Mouse (Mus musculus) liver, embryonic 14.5 days (tissue): ENCODE measurements around the gene Oas1e. TPM values are rescaled to one million over a fixed set of nuclear protein-coding genes. Genes with fewer than 3 reads are reported as not detected.

Experiments used
- ATAC-seq: fragments of 200-750 bp; cut with Nextera tagmentation; 2 replicates; pipeline ENCODE4 v1.8.0; 2017; ENCODE audit warnings: moderate number of reproducible peaks, mild to moderate bottlenecking, moderate library complexity; ENCODE audit not compliant: insufficient read depth
- DNase-seq, 3 experiments: peaks; one replicate each; pipeline ENCODE4 v3.0.0-alpha.2; 2012 to 2013; ENCODE audit warnings: low read depth in 3 of 3, low spot score in 3 of 3
- H3K27ac ChIP-seq: fragments of 300-500 bp; sonication (generic); 2 replicates; pipeline ENCODE4 v1.5.1; 2014; ENCODE audit warnings: moderate library complexity, mild to moderate bottlenecking, control low read depth, inconsistent platforms
- H3K27me3 ChIP-seq: fragments of 300-500 bp; sonication (generic); 2 replicates; pipeline ENCODE4 v1.6.1; 2014; ENCODE audit warnings: mild to moderate bottlenecking, low read length, moderate library complexity; ENCODE audit not compliant: control insufficient read depth, insufficient read depth
- H3K36me3 ChIP-seq: fragments of 300-500 bp; sonication (generic); replicated peaks from 2 replicates; pipeline ENCODE4 v1.6.1; 2014; ENCODE audit warnings: low read depth; ENCODE audit not compliant: control insufficient read depth, insufficient read depth
- H3K4me1 ChIP-seq, 2 experiments: fragments of 200-500 bp in 1 of 2; fragments of 300-500 bp in 1 of 2; sonication (generic) in 1 of 2; replicated peaks; 2 replicates each; pipeline ENCODE4 v1.6.1; 2012 to 2014; ENCODE audit warnings: antibody characterized with exemption in 1 of 2, inconsistent platforms in 1 of 2, low read length in 1 of 2; ENCODE audit not compliant: control insufficient read depth in 2 of 2, insufficient read depth in 2 of 2
- H3K4me2 ChIP-seq: fragments of 300-500 bp; sonication (generic); 2 replicates; pipeline ENCODE4 v1.6.1; 2014; ENCODE audit warnings: low read depth, mild to moderate bottlenecking, control low read depth, moderate library complexity
- H3K4me3 ChIP-seq, 2 experiments: fragments of 200-500 bp in 1 of 2; fragments of 300-500 bp in 1 of 2; sonication (generic) in 1 of 2; 2 replicates each; pipeline ENCODE4 v1.5.1; 2012 to 2014; ENCODE audit warnings: low read depth in 2 of 2, low read length in 2 of 2, mild to moderate bottlenecking in 2 of 2, control low read depth in 1 of 2, inconsistent platforms in 1 of 2, moderate library complexity in 1 of 2; ENCODE audit not compliant: insufficient read depth in 1 of 2
- H3K9ac ChIP-seq: fragments of 300-500 bp; sonication (generic); replicated peaks from 2 replicates; pipeline ENCODE4 v1.6.1; 2014; ENCODE audit warnings: mild to moderate bottlenecking, control low read depth, moderate library complexity
- H3K9me3 ChIP-seq: fragments of 300-500 bp; sonication (generic); 2 replicates; pipeline ENCODE4 v1.6.1; 2016; ENCODE audit warnings: low read length, mixed read lengths; ENCODE audit not compliant: control insufficient read depth
- CTCF ChIP-seq: IDR thresholded peaks from 2 replicates; pipeline ENCODE4 v1.5.1; 2016; ENCODE audit warnings: antibody characterized with exemption, low read depth, control low read depth
- EP300 ChIP-seq: IDR thresholded peaks from 2 replicates; pipeline ENCODE4 v1.6.1; 2016; ENCODE audit warnings: antibody characterized with exemption, low read depth
- WGBS: fragments of 180-500 bp; shearing (Covaris S2); extraction: QIAGEN DNeasy Blood & Tissue Kit; methylation state at CpG from one replicate; pipeline ENCODE4 v1.1.7; 2014; ENCODE audit not compliant: insufficient replicate concordance; 5-methylcytosine and 5-hydroxymethylcytosine counted together
- polyA plus RNA-seq, 2 experiments: library from polyadenylated mRNA; depleted of rRNA in 1 of 2; stranded (reverse) in 1 of 2; unstranded in 1 of 2; fragments of >200 nt; fragmentation: Nextera tagmentation in 1 of 2; extraction: Ambion mirVana in 1 of 2; gene quantifications; 2 replicates each; pipeline versions ENCODE4 v1.2.1 to v1.2.3; 2012 to 2014

Gene Oas1e
- polyA plus RNA-seq, 2 experiments = not detected

- no peak for DNase-seq
- ATAC-seq = no peak
- H3K27ac ChIP-seq = no peak within 1 kb of the TSS
These were observed 17.9 kb downstream of the Oas1e start, which contains the start of gene Oas3 for GRCm38 (mm10) chr5:120777478-120777877. Gene Oas3 (minus strand): TSS chr5:120777661.

GRCm38 (mm10) chr5:120776801-120777200 is 18.5 kb downstream of the Oas1e start:
- H3K4me1 ChIP-seq = peaks cover 0 to 7% of the 10 kb centered on the region in 2 experiments; a peak in 2 of 4 replicates
- H3K4me2 ChIP-seq = no peak overlapping the region
- H3K9me3 ChIP-seq = no peaks in the 10 kb centered on the region
- WGBS = 55% methylated on average over 5 of the region's 5 CpGs
- TF ChIP-seq CTCF = no peak
- no peak for TF ChIP-seq EP300
- ATAC-seq (no peak), DNase-seq (no peak)
- H3K27ac ChIP-seq = no peak overlapping the region
- no peaks in the 10 kb centered on the region for H3K27me3 ChIP-seq
- no peaks in the 10 kb centered on the region for H3K36me3 ChIP-seq
- H3K4me3 ChIP-seq = no peak overlapping the region
- H3K9ac ChIP-seq = no peak overlapping the region

More at GRCm38 (mm10) chr5:120777478-120777877, 17.9 kb downstream of the Oas1e start, which contains the start of gene Oas3:
- no peak within 1 kb of the TSS; the same call in 1 of the 2 replicates for H3K4me2 ChIP-seq
- no peaks in the 10 kb centered on the region for H3K9me3 ChIP-seq
- peaks cover 0 to 7% of the 10 kb centered on the region in 2 experiments; a peak in 2 of 4 replicates for H3K4me1 ChIP-seq
- H3K27me3 ChIP-seq = no peaks in the 10 kb centered on the region
- no peak for TF ChIP-seq EP300
- TF ChIP-seq CTCF = no peak
- H3K36me3 ChIP-seq = no peaks in the 10 kb centered on the region
- H3K4me3 ChIP-seq = no peak within 1 kb of the TSS
- 49% methylated on average over 9 of the region's 9 CpGs for WGBS
- no peak within 1 kb of the TSS for H3K9ac ChIP-seq

- H3K4me1 ChIP-seq = peaks cover 0 to 7% of the 10 kb centered on the region in 2 experiments; a peak in 2 of 4 replicates
- H3K36me3 ChIP-seq = no peaks in the 10 kb centered on the region
- TF ChIP-seq EP300 (peak; percentile 50), CTCF (no peak)
- no peak overlapping the region for H3K4me3 ChIP-seq
- H3K4me2 ChIP-seq = peak overlapping the region; percentile 33
- no peaks in the 10 kb centered on the region for H3K27me3 ChIP-seq
- ATAC-seq = peak; percentile 85
- no peaks in the 10 kb centered on the region for H3K9me3 ChIP-seq
- peak in 1 of 3 experiments; percentile 26 for DNase-seq
- 11% methylated on average over 14 of the region's 14 CpGs for WGBS
- H3K9ac ChIP-seq = no peak overlapping the region; the same call in 1 of the 2 replicates
- H3K27ac ChIP-seq = no peak overlapping the region
These were observed 19.9 kb downstream of the Oas1e start for GRCm38 (mm10) chr5:120775287-120775985.

GRCm38 (mm10) chr5:120769396-120769795 is 25.9 kb downstream of the Oas1e start:
- Histone ChIP-seq H3K9ac (no peak overlapping the region), H3K4me3 (no peak overlapping the region), H3K4me1 (no peaks in the 10 kb centered on the region), H3K9me3 (no peaks in the 10 kb centered on the region), H3K4me2 (no peak overlapping the region), H3K36me3 (no peaks in the 10 kb centered on the region), H3K27me3 (no peaks in the 10 kb centered on the region), H3K27ac (no peak overlapping the region)
- WGBS = 35% methylated on average over 3 of the region's 3 CpGs
- TF ChIP-seq CTCF (no peak), EP300 (no peak)
- ATAC-seq = no peak
- DNase-seq = no peak

GRCm38 (mm10) chr5:120765010-120765409 is 30.3 kb downstream of the Oas1e start:
- H3K9ac ChIP-seq = no peak overlapping the region
- DNase-seq = no peak
- 52% methylated on average over 8 of the region's 8 CpGs for WGBS
- no peak overlapping the region for H3K4me3 ChIP-seq
- TF ChIP-seq CTCF (0 out of 2 replicates have a peak, but pooled peaks have one; percentile 19), EP300 (no peak)
- H3K9me3 ChIP-seq = no peaks in the 10 kb centered on the region
- no peak for ATAC-seq
- H3K4me2 ChIP-seq = no peak overlapping the region
- H3K4me1 ChIP-seq = no peaks in the 10 kb centered on the region
- H3K36me3 ChIP-seq = no peaks in the 10 kb centered on the region
- no peak overlapping the region for H3K27ac ChIP-seq
- H3K27me3 ChIP-seq = no peaks in the 10 kb centered on the region
